Mouse (Mus musculus): ENCODE data around the gene Rpl5.

GRCm38 (mm10) chr5:107947548-107947947 lies 47.2 kb downstream of the Rpl5 start:
- TF ChIP-seq CTCF (IDR thresholded peaks at IDR 0.05; ENCODE audit: extremely low read depth, insufficient read length, insufficient replicate concordance, low read depth, low read length) (no peak), POLR2A (IDR thresholded peaks at IDR 0.05; ENCODE audit: low read depth, low read length) (no peak)

Data from small intestine, adult 2 months (tissue).